Mouse (Mus musculus) neural tube, embryonic 12.5 days (tissue): ENCODE data around the gene Slc25a10. TPM values are rescaled to one million over a fixed set of nuclear protein-coding genes. Genes with fewer than 3 reads are reported as not detected.

Experiments used
- ATAC-seq: fragments of 200-750 bp; cut with Nextera tagmentation; 2 replicates; pipeline ENCODE4 v1.8.0; 2017; ENCODE audit warnings: low read depth, mild to moderate bottlenecking, moderate TSS enrichment, moderate library complexity; ENCODE audit not compliant: low FRiP score
- H3K27ac ChIP-seq: fragments of 300-500 bp; sonication (generic); 2 replicates; pipeline ENCODE4 v1.5.1; 2016
- H3K27me3 ChIP-seq: fragments of 300-500 bp; sonication (generic); replicated peaks from 2 replicates; pipeline ENCODE4 v1.6.1; 2016; ENCODE audit warnings: mild to moderate bottlenecking
- H3K36me3 ChIP-seq: fragments of 300-500 bp; sonication (generic); 2 replicates; pipeline ENCODE4 v1.6.1; 2016; ENCODE audit warnings: mild to moderate bottlenecking
- H3K4me1 ChIP-seq: fragments of 300-500 bp; sonication (generic); 2 replicates; pipeline ENCODE4 v1.6.1; 2016
- H3K4me2 ChIP-seq: fragments of 300-500 bp; sonication (generic); replicated peaks from 2 replicates; pipeline ENCODE4 v1.6.1; 2016; ENCODE audit warnings: mild to moderate bottlenecking
- H3K4me3 ChIP-seq: fragments of 300-500 bp; sonication (generic); 2 replicates; pipeline ENCODE4 v1.5.1; 2016
- H3K9ac ChIP-seq: fragments of 300-500 bp; sonication (generic); 2 replicates; pipeline ENCODE4 v1.6.1; 2016; ENCODE audit warnings: mild to moderate bottlenecking
- H3K9me3 ChIP-seq: fragments of 300-500 bp; sonication (generic); 2 replicates; pipeline ENCODE4 v1.6.1; 2016; ENCODE audit warnings: mild to moderate bottlenecking
- WGBS: fragments of 180-500 bp; shearing (Covaris S2); methylation state at CpG from one replicate; pipeline ENCODE4 v1.1.7; 2016; 5-methylcytosine and 5-hydroxymethylcytosine counted together
- polyA plus RNA-seq: library from polyadenylated mRNA; unstranded; fragments of >200 nt; fragmentation: Nextera tagmentation; extraction: Ambion mirVana; gene quantifications from 2 replicates; pipeline ENCODE4 v1.2.1, GENCODE M21; 2016

Slc25a10 gene
- polyA plus RNA-seq, 1 experiment from 2014 or later: 37.9 TPM

- 5% methylated on average over 62 of the region's 62 CpGs for WGBS
- Histone ChIP-seq H3K27ac (peak within 1 kb of the TSS; percentile 62; the same call in 1 of the 2 replicates), H3K9ac (peak within 1 kb of the TSS; percentile 95), H3K9me3 (no peaks in the 10 kb centered on the region), H3K27me3 (no peaks in the 10 kb centered on the region), H3K4me2 (peak within 1 kb of the TSS; percentile 95), H3K4me3 (peak within 1 kb of the TSS; percentile 93), H3K4me1 (peaks cover 16% of the 10 kb centered on the region; the same call in 1 of the 2 replicates), H3K36me3 (peaks cover 32% of the 10 kb centered on the region)
- ATAC-seq: peak; percentile 86
These were observed 33.6 kb upstream of the Slc25a10 start, which contains the start of the genes Oxld1 and Ccdc137 for GRCm38 (mm10) chr11:120457772-120458751. Gene Oxld1 (minus strand): TSS chr11:120458068. Gene Ccdc137 (plus strand): TSS chr11:120458115.

- Histone ChIP-seq H3K4me2 (peak overlapping the region; percentile 95), H3K27ac (no peak overlapping the region), H3K9ac (peak overlapping the region; percentile 95), H3K27me3 (no peaks in the 10 kb centered on the region), H3K4me3 (peak overlapping the region; percentile 93), H3K36me3 (peaks cover 41% of the 10 kb centered on the region), H3K4me1 (peaks cover 16% of the 10 kb centered on the region; the same call in 1 of the 2 replicates), H3K9me3 (no peaks in the 10 kb centered on the region)
- 72% methylated on average over 6 of the region's 6 CpGs for WGBS
- ATAC-seq: no peak
These were observed 32.6 kb upstream of the Slc25a10 start for GRCm38 (mm10) chr11:120458847-120459597.

GRCm38 (mm10) chr11:120463536-120463935 is 28.1 kb upstream of the Slc25a10 start:
- ATAC-seq: no peak
- H3K27ac ChIP-seq: no peak overlapping the region
- no peaks in the 10 kb centered on the region for H3K9me3 ChIP-seq
- H3K36me3 ChIP-seq: peaks cover 53% of the 10 kb centered on the region
- H3K4me3 ChIP-seq: no peak overlapping the region
- no peak overlapping the region for H3K4me2 ChIP-seq
- peaks cover 23% of the 10 kb centered on the region for H3K4me1 ChIP-seq
- H3K27me3 ChIP-seq: no peaks in the 10 kb centered on the region
- 96% methylated on average over 2 of the region's 2 CpGs for WGBS
- no peak overlapping the region for H3K9ac ChIP-seq

GRCm38 (mm10) chr11:120464365-120464764 is 27.3 kb upstream of the Slc25a10 start:
- no peak for ATAC-seq
- Histone ChIP-seq H3K4me2 (no peak overlapping the region), H3K9me3 (no peaks in the 10 kb centered on the region), H3K36me3 (peaks cover 56% of the 10 kb centered on the region), H3K27me3 (no peaks in the 10 kb centered on the region), H3K4me3 (no peak overlapping the region), H3K27ac (no peak overlapping the region), H3K4me1 (peaks cover 25% of the 10 kb centered on the region), H3K9ac (no peak overlapping the region)
- 92% methylated on average over 5 of the region's 5 CpGs for WGBS

GRCm38 (mm10) chr11:120465521-120465920 is 26.1 kb upstream of the Slc25a10 start:
- Histone ChIP-seq H3K9me3 (no peaks in the 10 kb centered on the region), H3K4me1 (peaks cover 25% of the 10 kb centered on the region), H3K4me2 (peak overlapping the region; percentile 95), H3K9ac (no peak overlapping the region), H3K36me3 (peaks cover 60% of the 10 kb centered on the region), H3K27ac (no peak overlapping the region), H3K4me3 (0 out of 2 replicates have a peak overlapping the region, but pooled peaks have one; percentile 92), H3K27me3 (no peaks in the 10 kb centered on the region)
- WGBS: 95% methylated on average over 4 of the region's 4 CpGs
- no peak for ATAC-seq

GRCm38 (mm10) chr11:120467051-120467735 is 24.4 kb upstream of the Slc25a10 start, which contains the start of gene Arl16:
Gene Arl16 (minus strand): TSS chr11:120467607.
- H3K36me3 ChIP-seq: peaks cover 60% of the 10 kb centered on the region
- peaks cover 25% of the 10 kb centered on the region for H3K4me1 ChIP-seq
- no peaks in the 10 kb centered on the region for H3K27me3 ChIP-seq
- H3K9ac ChIP-seq: peak within 1 kb of the TSS; percentile 80
- H3K4me2 ChIP-seq: peak within 1 kb of the TSS; percentile 95
- WGBS: under 1% methylated on average over 54 of the region's 54 CpGs
- no peaks in the 10 kb centered on the region for H3K9me3 ChIP-seq
- H3K4me3 ChIP-seq: peak within 1 kb of the TSS; percentile 92
- peak; percentile 99 for ATAC-seq
- H3K27ac ChIP-seq: peak within 1 kb of the TSS; percentile 59; the same call in 1 of the 2 replicates

- H3K9me3 ChIP-seq: no peaks in the 10 kb centered on the region
- peak overlapping the region; percentile 92 for H3K4me3 ChIP-seq
- 1% methylated on average over 33 of the region's 33 CpGs for WGBS
- peak overlapping the region; percentile 95 for H3K4me2 ChIP-seq
- H3K27ac ChIP-seq: no peak overlapping the region
- H3K4me1 ChIP-seq: peaks cover 25% of the 10 kb centered on the region
- peak overlapping the region; percentile 80 for H3K9ac ChIP-seq
- no peaks in the 10 kb centered on the region for H3K27me3 ChIP-seq
- peaks cover 60% of the 10 kb centered on the region for H3K36me3 ChIP-seq
- peak; percentile 73 for ATAC-seq
These were observed 23.9 kb upstream of the Slc25a10 start for GRCm38 (mm10) chr11:120467736-120468092.

- Histone ChIP-seq H3K4me2 (no peak overlapping the region), H3K9me3 (no peaks in the 10 kb centered on the region), H3K27ac (no peak overlapping the region), H3K4me1 (peaks cover 10% of the 10 kb centered on the region), H3K4me3 (no peak overlapping the region), H3K27me3 (no peaks in the 10 kb centered on the region), H3K36me3 (peaks cover 77% of the 10 kb centered on the region), H3K9ac (no peak overlapping the region)
- 96% methylated on average over 6 of the region's 6 CpGs for WGBS
- no peak for ATAC-seq
These were observed 19.6 kb upstream of the Slc25a10 start for GRCm38 (mm10) chr11:120472052-120472451.

GRCm38 (mm10) chr11:120483448-120483934 is 8.1 kb upstream of the Slc25a10 start:
- H3K4me2 ChIP-seq: peak overlapping the region; percentile 92
- WGBS: 93% methylated on average over 7 of the region's 7 CpGs
- peak overlapping the region; percentile 98; the same call in 1 of the 2 replicates for H3K4me3 ChIP-seq
- no peaks in the 10 kb centered on the region for H3K27me3 ChIP-seq
- no peaks in the 10 kb centered on the region for H3K9me3 ChIP-seq
- peaks cover 75% of the 10 kb centered on the region for H3K36me3 ChIP-seq
- no peak overlapping the region for H3K27ac ChIP-seq
- H3K4me1 ChIP-seq: peaks cover 19% of the 10 kb centered on the region
- ATAC-seq: no peak
- H3K9ac ChIP-seq: peak overlapping the region; percentile 83

- Histone ChIP-seq H3K9me3 (no peaks in the 10 kb centered on the region), H3K4me1 (peaks cover 19% of the 10 kb centered on the region), H3K27ac (peak within 1 kb of the TSS; percentile 66), H3K4me3 (peak within 1 kb of the TSS; percentile 98), H3K4me2 (peak within 1 kb of the TSS; percentile 92), H3K36me3 (peaks cover 71% of the 10 kb centered on the region), H3K27me3 (no peaks in the 10 kb centered on the region), H3K9ac (peak within 1 kb of the TSS; percentile 83)
- WGBS: under 1% methylated on average over 60 of the region's 60 CpGs
- ATAC-seq: peak; percentile 92
These were observed 7.2 kb upstream of the Slc25a10 start, which contains the start of gene Mrpl12 for GRCm38 (mm10) chr11:120484265-120484981. Gene Mrpl12 (plus strand): TSS chr11:120484613.

- H3K36me3 ChIP-seq: peaks cover 62% of the 10 kb centered on the region
- H3K4me1 ChIP-seq: peaks cover 19% of the 10 kb centered on the region
- no peaks in the 10 kb centered on the region for H3K27me3 ChIP-seq
- peak overlapping the region; percentile 98 for H3K4me3 ChIP-seq
- ATAC-seq: no peak
- 9% methylated on average over 10 of the region's 10 CpGs for WGBS
- H3K4me2 ChIP-seq: peak overlapping the region; percentile 92
- H3K27ac ChIP-seq: no peak overlapping the region
- H3K9ac ChIP-seq: peak overlapping the region; percentile 83
- H3K9me3 ChIP-seq: no peaks in the 10 kb centered on the region
These were observed 6.4 kb upstream of the Slc25a10 start for GRCm38 (mm10) chr11:120485251-120485650.
